In genomic region chr2:167984946-167985345, GRCm38 (mm10) we compare ENCODE assay signal across 15 mouse cellular contexts. TPM values are rescaled to one million over a fixed set of nuclear protein-coding genes. Genes with fewer than 3 reads are reported as not detected.
DNase-seq lines count a peak whose midpoint lies in the region; ATAC-seq and TF ChIP-seq lines count a peak whose summit lies in the region.
"Had no signal": no experiment of that assay in that cellular context is flagged by ENCODE, and none has a peak within 500 bp of the region (broad histone marks: within the 10 kb centered on the region; RNA-seq: fewer than 3 reads in every experiment).

No protein-coding gene starts in this region.

- no peak for TF ChIP-seq EP300 in lung, postnatal 0 days (IDR thresholded peaks at IDR 0.05)

- peak; percentile 31 for DNase-seq in CD4-positive, CD25-positive, alpha-beta regulatory T cell, adult 2 months (ENCODE audit: low read depth, low spot score)
- DNase-seq in kidney, adult 11 months: peak; percentile 43
- peak; percentile 6 for DNase-seq in lung, postnatal 0 days (ENCODE audit: low spot score)
- no peak for DNase-seq in lung, postnatal 25 days (ENCODE audit: low spot score)
- DNase-seq in adrenal gland, adult 8-10 months: no peak
- DNase-seq: adrenal gland, adult 2 months; heart, postnatal 10 days; liver, embryonic 13.5 days had no signal

- H3K4me2 ChIP-seq in kidney, embryonic 14.5 days (replicated peaks; ENCODE audit: low read depth, low read length): no peak overlapping the region
- no peak overlapping the region for H3K4me2 ChIP-seq in lung, postnatal 0 days (replicated peaks; ENCODE audit: low read depth, low read length)
- no peak overlapping the region for H3K4me2 ChIP-seq in midbrain, embryonic 16.5 days (ENCODE audit: low read length)
- H3K4me2 ChIP-seq: forebrain, embryonic 12.5 days; liver, embryonic 13.5 days had no signal

- no peak overlapping the region for H3K9ac ChIP-seq in kidney, embryonic 14.5 days (ENCODE audit: low read depth, low read length)
- no peak overlapping the region for H3K9ac ChIP-seq in lung, postnatal 0 days (replicated peaks; ENCODE audit: low read depth)
- no peak overlapping the region for H3K9ac ChIP-seq in midbrain, embryonic 16.5 days (ENCODE audit: low read depth, low read length)
- H3K9ac ChIP-seq: forebrain, embryonic 12.5 days; liver, embryonic 13.5 days had no signal

- H3K4me1 ChIP-seq in kidney, embryonic 14.5 days (ENCODE audit: control insufficient read depth, insufficient read depth, low read length): peaks cover 4% of the 10 kb centered on the region; the same call in 1 of the 2 replicates
- H3K4me1 ChIP-seq in lung, postnatal 0 days (ENCODE audit: insufficient read depth, low read depth, low read length): peaks cover 11% of the 10 kb centered on the region
- no peaks in the 10 kb centered on the region for H3K4me1 ChIP-seq in midbrain, embryonic 16.5 days (ENCODE audit: control insufficient read depth, insufficient read depth, low read length)

- no peaks in the 10 kb centered on the region; the same call in 1 of the 2 replicates for H3K27me3 ChIP-seq in kidney, embryonic 14.5 days (ENCODE audit: control insufficient read depth, insufficient read depth, low read length)
- H3K27me3 ChIP-seq in lung, postnatal 0 days (replicated peaks; ENCODE audit: insufficient read depth, low read length): no peaks in the 10 kb centered on the region
- no peaks in the 10 kb centered on the region for H3K27me3 ChIP-seq in midbrain, embryonic 16.5 days (ENCODE audit: control insufficient read depth, insufficient read depth, low read depth, low read length)
- H3K27me3 ChIP-seq: liver, embryonic 13.5 days; megakaryocyte, embryonic 14.5 days; Patski had no signal

- no peak overlapping the region for H3K27ac ChIP-seq in kidney, embryonic 14.5 days (ENCODE audit: low read depth, low read length)
- no peak overlapping the region for H3K27ac ChIP-seq in lung, postnatal 0 days (ENCODE audit: low read length)
- no peak overlapping the region for H3K27ac ChIP-seq in midbrain, embryonic 16.5 days (ENCODE audit: low read length)
- H3K27ac ChIP-seq: forebrain, embryonic 12.5 days; liver, embryonic 13.5 days had no signal

- no peak for ATAC-seq in CD4-positive, CD25-positive, alpha-beta regulatory T cell, adult 4 months
- ATAC-seq in kidney, embryonic 14.5 days (ENCODE audit: low FRiP score, low TSS enrichment): no peak
- ATAC-seq in lung, postnatal 0 days: no peak
- ATAC-seq in midbrain, embryonic 16.5 days: no peak
- ATAC-seq: inflammation-experienced regulatory T-cells, adult 6 months; Patski had no signal

- no peak overlapping the region for H3K4me3 ChIP-seq in kidney, embryonic 14.5 days (ENCODE audit: low read length)
- no peak overlapping the region for H3K4me3 ChIP-seq in lung, postnatal 0 days (ENCODE audit: low read depth, low read length)
- H3K4me3 ChIP-seq in midbrain, embryonic 16.5 days (ENCODE audit: low read depth, low read length): no peak overlapping the region
- H3K4me3 ChIP-seq: forebrain, embryonic 12.5 days; liver, embryonic 13.5 days; megakaryocyte, embryonic 14.5 days had no signal

- peak; percentile 44 for TF ChIP-seq CTCF in lung, postnatal 0 days (IDR thresholded peaks at IDR 0.05)

- no peaks in the 10 kb centered on the region for H3K36me3 ChIP-seq in kidney, embryonic 14.5 days (ENCODE audit: control insufficient read depth, insufficient read depth, low read length)
- 0 out of 2 replicates have a peak, but pooled peaks cover 2% of the 10 kb centered on the region for H3K36me3 ChIP-seq in lung, postnatal 0 days (ENCODE audit: insufficient read depth, low read length)
- H3K36me3 ChIP-seq in midbrain, embryonic 16.5 days (ENCODE audit: control insufficient read depth, insufficient read depth, low read length): no peaks in the 10 kb centered on the region

- 35% methylated on average over 3 of the region's 3 CpGs for WGBS in kidney, embryonic 14.5 days
- 40% methylated on average over 3 of the region's 3 CpGs for WGBS in lung, postnatal 0 days
- 53% methylated on average over 3 of the region's 3 CpGs for WGBS in midbrain, embryonic 16.5 days

- no peaks in the 10 kb centered on the region for H3K9me3 ChIP-seq in kidney, embryonic 14.5 days (ENCODE audit: control insufficient read depth, low read length)
- no peaks in the 10 kb centered on the region for H3K9me3 ChIP-seq in lung, postnatal 0 days (ENCODE audit: low read length)
- no peaks in the 10 kb centered on the region for H3K9me3 ChIP-seq in midbrain, embryonic 16.5 days (replicated peaks; ENCODE audit: control insufficient read depth, low read length, poor library complexity, severe bottlenecking)
- H3K9me3 ChIP-seq: forebrain, embryonic 12.5 days; liver, embryonic 13.5 days; megakaryocyte, embryonic 14.5 days had no signal

RNA-seq across cellular contexts. Expression of gene Ripor3, which starts 25.5 kb away (rescaled TPM):
- polyA plus RNA-seq in CD4-positive, CD25-positive, alpha-beta regulatory T cell, adult 4 months (2017; shearing (Covaris generic)): under 1 TPM; 0.17 to 0.63 TPM
- 0.53 and 1.0 TPM in 2 replicates for polyA plus RNA-seq in kidney, embryonic 14.5 days (2014; fragmentation: Nextera tagmentation; extraction: Ambion mirVana)
- 1.00 and 1.1 TPM in 2 replicates for polyA plus RNA-seq in lung, postnatal 0 days (2015; fragmentation: Nextera tagmentation; extraction: Ambion mirVana)
- total RNA-seq in adrenal gland, adult 8-10 months (2022): 1 to 10 TPM; 1.5 to 4.4 (median 3.3) TPM
- polyA plus RNA-seq in midbrain, embryonic 16.5 days (2015; fragmentation: Nextera tagmentation; extraction: Ambion mirVana): 0.53 and 0.58 TPM in 2 replicates

RNA-seq across cellular contexts. Expression of gene Ptpn1, which starts 53.1 kb away (rescaled TPM):
- 100 to 1,000 TPM in 1 of 2 experiments, 10 to 100 TPM in 1; 99.2 to 126 TPM for polyA plus RNA-seq in CD4-positive, CD25-positive, alpha-beta regulatory T cell, adult 4 months (2017; shearing (Covaris generic))
- polyA plus RNA-seq in kidney, embryonic 14.5 days (2014; fragmentation: Nextera tagmentation; extraction: Ambion mirVana): 42.6 and 53.4 TPM in 2 replicates
- 81.2 and 94.5 TPM in 2 replicates for polyA plus RNA-seq in lung, postnatal 0 days (2015; fragmentation: Nextera tagmentation; extraction: Ambion mirVana)
- 10 to 100 TPM; 56.1 to 70.3 (median 60.7) TPM for total RNA-seq in adrenal gland, adult 8-10 months (2022)
- polyA plus RNA-seq in midbrain, embryonic 16.5 days (2015; fragmentation: Nextera tagmentation; extraction: Ambion mirVana): 79.8 and 86.0 TPM in 2 replicates

Comparison
In these comparisons a context has a peak if more than half of its experiments do, and no peak if none do; other contexts are left out.
1. DNase-seq: peak in CD4-positive, CD25-positive, alpha-beta regulatory T cell, adult 2 months (single experiment), kidney, adult 11 months (single experiment) and lung, postnatal 0 days (single experiment); none in lung, postnatal 25 days (single experiment) and adrenal gland, adult 8-10 months (single experiment).